Mouse (Mus musculus): ENCODE data around the gene Sp6. TPM values are rescaled to one million over a fixed set of nuclear protein-coding genes. Genes with fewer than 3 reads are reported as not detected.

Sp6 gene
- polyA plus RNA-seq, 1 experiment from 2014 or later: not detected

Other genes with a start within 250 kb of the Sp6 start
- 14.2 to 28.6 TPM (median 20.6 TPM) in 3 replicates for gene Snx11, start 235.8 kb upstream of the Sp6 start, polyA plus RNA-seq (2018)
- gene Cbx1, start 224.3 kb upstream of the Sp6 start, polyA plus RNA-seq (2018): 40.5 to 73.7 TPM (median 45.0 TPM) in 3 replicates
- gene Nfe2l1, start 183.4 kb upstream of the Sp6 start, polyA plus RNA-seq (2018): 85.5 to 118 TPM (median 95.5 TPM) in 3 replicates
- 11.9 to 23.0 TPM (median 16.0 TPM) in 3 replicates for gene Copz2, start 163.5 kb upstream of the Sp6 start, polyA plus RNA-seq (2018)
- gene Cdk5rap3, start 96.9 kb upstream of the Sp6 start, polyA plus RNA-seq (2018): 15.0 to 17.0 TPM (median 16.0 TPM) in 3 replicates
- 0.19 TPM in 1 of 3 replicates, not detected in the others for gene Prr15l, start 85.3 kb upstream of the Sp6 start, polyA plus RNA-seq (2018)
- 15.4 to 17.0 TPM (median 15.6 TPM) in 3 replicates for gene Pnpo, start 69.4 kb upstream of the Sp6 start, polyA plus RNA-seq (2018)
- gene Sp2, start 30.4 kb upstream of the Sp6 start, polyA plus RNA-seq (2018): 10.9 to 20.7 TPM (median 12.1 TPM) in 3 replicates
- gene Scrn2, start 16.5 kb downstream of the Sp6 start, polyA plus RNA-seq (2018): 0.57 to 3.6 TPM (median 1.3 TPM) in 3 replicates
- 0.17 TPM in 1 of 3 replicates, not detected in the others for gene Lrrc46, start 28.0 kb downstream of the Sp6 start, polyA plus RNA-seq (2018)
- 25.6 to 38.5 TPM (median 31.8 TPM) in 3 replicates for gene Mrpl10, start 28.2 kb downstream of the Sp6 start, polyA plus RNA-seq (2018)
- 6.4 to 9.7 TPM (median 9.5 TPM) in 3 replicates for gene Osbpl7, start 37.2 kb downstream of the Sp6 start, polyA plus RNA-seq (2018)
- 0.09 TPM in 1 of 3 replicates, not detected in the others for gene Tbx21, start 101.9 kb downstream of the Sp6 start, polyA plus RNA-seq (2018)
- 21.0 to 27.3 TPM (median 25.6 TPM) in 3 replicates for gene Tbkbp1, start 138.1 kb downstream of the Sp6 start, polyA plus RNA-seq (2018)
- gene Kpnb1, start 174.5 kb downstream of the Sp6 start, polyA plus RNA-seq (2018): 63.7 to 139 TPM (median 123 TPM) in 3 replicates